Mouse (Mus musculus): ENCODE results near the gene Pisd. TPM values are rescaled to one million over a fixed set of nuclear protein-coding genes. Genes with fewer than 3 reads are reported as not detected.
A peak's percentile ranks its signal among the peaks of the same experiment; 100 is the strongest.
"Not testable (repeated sequence)": the region's sequence is repeated elsewhere in the genome, so short reads cannot be mapped to it uniquely, and the experiment has no call there.

Gene Pisd
- polyA plus RNA-seq, 1 experiment from 2014 or later: 57.2 TPM

DNA sequence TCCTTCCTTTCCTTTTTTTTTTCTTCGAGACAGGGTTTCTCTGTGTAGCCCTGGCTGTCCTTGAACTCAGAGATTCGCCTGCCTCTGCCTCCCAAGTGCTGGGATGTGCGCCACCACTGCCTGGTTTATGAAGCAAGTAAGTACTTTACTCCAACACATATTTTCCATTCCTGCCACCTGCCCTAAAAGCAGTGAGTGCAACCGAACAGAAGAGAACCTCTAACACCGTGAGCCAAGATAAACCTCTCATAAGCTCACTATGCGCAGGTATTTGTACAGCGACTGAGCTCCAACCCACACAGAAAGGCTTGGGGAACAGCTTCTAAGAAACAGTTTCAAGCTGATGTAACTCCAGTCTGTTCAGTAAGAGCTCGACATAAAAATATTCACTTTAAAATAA lies 29.3 kb downstream of the Pisd start:
- no peaks in the 10 kb centered on the region for H3K9me3 ChIP-seq (ENCODE audit: control insufficient read depth, low read length)
- H3K27ac ChIP-seq (replicated peaks; ENCODE audit: low read depth, low read length): no peak overlapping the region
- no peak overlapping the region for H3K4me2 ChIP-seq (ENCODE audit: low read depth, severe bottlenecking)
- no peak overlapping the region for H3K9ac ChIP-seq (ENCODE audit: low read length)
- no peaks in the 10 kb centered on the region for H3K4me1 ChIP-seq (ENCODE audit: control insufficient read depth, insufficient read depth, low read length)
- H3K4me3 ChIP-seq (ENCODE audit: low read depth, low read length): no peak overlapping the region
- no peak for ATAC-seq (ENCODE audit: insufficient number of reproducible peaks, low FRiP score, low TSS enrichment, low read depth)
- H3K27me3 ChIP-seq (ENCODE audit: control insufficient read depth, insufficient read depth, low read length): no peaks in the 10 kb centered on the region
- DNase-seq (ENCODE audit: low spot score): no peak
- WGBS: 93% methylated on average over 8 of the region's 8 CpGs
- H3K36me3 ChIP-seq (ENCODE audit: control insufficient read depth, insufficient read depth, low read length): no peaks in the 10 kb centered on the region

DNA sequence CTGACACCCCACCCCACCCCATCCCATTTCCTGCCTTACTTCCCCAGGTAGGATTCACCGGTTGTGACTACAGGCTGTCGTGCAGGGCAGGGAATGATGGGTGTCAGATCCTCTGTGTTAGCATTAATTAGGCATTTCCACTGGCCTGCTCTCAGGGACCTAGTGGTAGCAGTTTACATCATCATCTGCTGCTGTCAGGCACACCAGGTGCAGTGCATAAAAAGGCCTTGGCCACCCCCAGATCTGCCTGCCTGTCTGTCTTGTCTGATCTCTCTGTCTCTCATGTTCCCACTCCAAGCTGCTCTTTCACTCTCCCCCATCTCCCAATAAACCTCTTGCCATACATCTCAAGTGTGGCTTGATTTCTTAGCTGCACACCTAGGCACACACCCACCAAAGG lies 33.7 kb downstream of the Pisd start:
- H3K9me3 ChIP-seq (ENCODE audit: control insufficient read depth, low read length): no peaks in the 10 kb centered on the region
- no peak for DNase-seq (ENCODE audit: low spot score)
- H3K9ac ChIP-seq (ENCODE audit: low read length): no peak overlapping the region
- H3K4me3 ChIP-seq (ENCODE audit: low read depth, low read length): no peak overlapping the region
- H3K36me3 ChIP-seq (ENCODE audit: control insufficient read depth, insufficient read depth, low read length): no peaks in the 10 kb centered on the region
- H3K27ac ChIP-seq (replicated peaks; ENCODE audit: low read depth, low read length): no peak overlapping the region
- no peak overlapping the region for H3K4me2 ChIP-seq (ENCODE audit: low read depth, severe bottlenecking)
- no peaks in the 10 kb centered on the region for H3K27me3 ChIP-seq (ENCODE audit: control insufficient read depth, insufficient read depth, low read length)
- no peaks in the 10 kb centered on the region for H3K4me1 ChIP-seq (ENCODE audit: control insufficient read depth, insufficient read depth, low read length)
- no peak for ATAC-seq (ENCODE audit: insufficient number of reproducible peaks, low FRiP score, low TSS enrichment, low read depth)
- WGBS: 55% methylated on average over 2 of the region's 2 CpGs

DNA sequence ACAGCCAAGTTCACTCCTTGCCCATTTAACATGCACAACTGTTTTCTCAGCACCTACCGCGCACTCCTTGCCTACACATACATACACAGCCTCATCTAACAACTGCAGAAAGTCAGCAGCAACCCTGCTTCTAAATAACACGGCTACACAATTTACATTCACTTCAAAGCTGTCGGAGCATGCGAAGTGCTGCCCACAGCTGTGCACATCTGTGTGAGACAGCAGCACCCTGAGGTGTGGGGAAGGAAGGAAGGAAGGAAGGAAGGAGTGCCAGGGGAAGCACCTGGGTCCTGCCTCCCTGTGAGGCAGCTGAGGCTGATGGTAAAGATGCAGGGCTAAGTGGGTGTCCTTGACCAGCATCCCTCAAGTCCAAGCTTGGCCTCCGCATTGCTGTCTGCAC lies 36.5 kb downstream of the Pisd start:
- Histone ChIP-seq H3K4me1 (ENCODE audit: control insufficient read depth, insufficient read depth, low read length) (peaks cover 8% of the 10 kb centered on the region; the same call in 1 of the 2 replicates), H3K9me3 (ENCODE audit: control insufficient read depth, low read length) (no peaks in the 10 kb centered on the region), H3K4me2 (ENCODE audit: low read depth, severe bottlenecking) (no peak overlapping the region), H3K27me3 (ENCODE audit: control insufficient read depth, insufficient read depth, low read length) (no peaks in the 10 kb centered on the region), H3K9ac (ENCODE audit: low read length) (no peak overlapping the region), H3K27ac (replicated peaks; ENCODE audit: low read depth, low read length) (no peak overlapping the region), H3K4me3 (ENCODE audit: low read depth, low read length) (no peak overlapping the region), H3K36me3 (ENCODE audit: control insufficient read depth, insufficient read depth, low read length) (no peaks in the 10 kb centered on the region)
- no peak for DNase-seq (ENCODE audit: low spot score)
- WGBS: 92% methylated on average over 6 of the region's 6 CpGs
- ATAC-seq (ENCODE audit: insufficient number of reproducible peaks, low FRiP score, low TSS enrichment, low read depth): no peak

DNA sequence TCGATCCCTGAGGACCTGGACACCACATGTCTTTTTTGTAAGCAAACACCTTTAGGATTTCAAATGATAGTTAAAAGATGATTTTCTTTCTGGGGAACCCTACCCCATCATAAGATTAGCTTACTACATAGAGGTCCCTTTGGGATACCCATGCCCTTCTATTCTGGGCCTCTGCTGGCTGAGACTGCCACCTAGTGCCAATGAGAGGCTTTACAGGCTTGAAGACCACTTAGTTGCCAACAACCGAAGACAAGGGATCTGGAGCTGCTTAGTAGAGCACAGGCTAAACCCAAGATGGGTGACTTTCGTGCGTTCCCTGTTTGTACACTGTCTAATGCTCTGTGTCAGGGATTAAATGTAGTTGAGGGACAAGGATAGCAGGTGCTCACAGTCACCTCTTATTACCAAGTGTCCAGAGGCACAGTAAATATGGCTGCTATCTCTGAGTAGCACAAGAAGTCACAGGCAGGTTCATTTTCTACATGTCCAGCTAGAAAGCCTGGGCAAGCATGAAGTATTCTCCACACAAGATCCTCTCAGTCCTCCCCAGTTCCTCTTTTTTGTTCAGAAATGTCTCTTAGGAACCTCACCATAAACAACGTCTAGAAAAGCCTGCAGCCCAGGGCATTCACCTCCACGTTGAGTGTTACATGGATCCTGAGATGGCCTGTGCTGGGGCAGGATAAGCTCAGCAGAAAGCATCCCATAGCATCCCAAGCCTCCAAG lies 37.6 kb downstream of the Pisd start:
- Histone ChIP-seq H3K9me3 (ENCODE audit: control insufficient read depth, low read length) (no peaks in the 10 kb centered on the region), H3K9ac (ENCODE audit: low read length) (no peak overlapping the region), H3K27me3 (ENCODE audit: control insufficient read depth, insufficient read depth, low read length) (no peaks in the 10 kb centered on the region), H3K4me1 (ENCODE audit: control insufficient read depth, insufficient read depth, low read length) (peaks cover 8% of the 10 kb centered on the region; the same call in 1 of the 2 replicates), H3K36me3 (ENCODE audit: control insufficient read depth, insufficient read depth, low read length) (no peaks in the 10 kb centered on the region), H3K4me3 (ENCODE audit: low read depth, low read length) (no peak overlapping the region), H3K4me2 (ENCODE audit: low read depth, severe bottlenecking) (no peak overlapping the region), H3K27ac (replicated peaks; ENCODE audit: low read depth, low read length) (no peak overlapping the region)
- WGBS: 61% methylated on average over 6 of the region's 6 CpGs
- ATAC-seq (ENCODE audit: insufficient number of reproducible peaks, low FRiP score, low TSS enrichment, low read depth): no peak
- DNase-seq (ENCODE audit: low spot score): peak; percentile 53

DNA sequence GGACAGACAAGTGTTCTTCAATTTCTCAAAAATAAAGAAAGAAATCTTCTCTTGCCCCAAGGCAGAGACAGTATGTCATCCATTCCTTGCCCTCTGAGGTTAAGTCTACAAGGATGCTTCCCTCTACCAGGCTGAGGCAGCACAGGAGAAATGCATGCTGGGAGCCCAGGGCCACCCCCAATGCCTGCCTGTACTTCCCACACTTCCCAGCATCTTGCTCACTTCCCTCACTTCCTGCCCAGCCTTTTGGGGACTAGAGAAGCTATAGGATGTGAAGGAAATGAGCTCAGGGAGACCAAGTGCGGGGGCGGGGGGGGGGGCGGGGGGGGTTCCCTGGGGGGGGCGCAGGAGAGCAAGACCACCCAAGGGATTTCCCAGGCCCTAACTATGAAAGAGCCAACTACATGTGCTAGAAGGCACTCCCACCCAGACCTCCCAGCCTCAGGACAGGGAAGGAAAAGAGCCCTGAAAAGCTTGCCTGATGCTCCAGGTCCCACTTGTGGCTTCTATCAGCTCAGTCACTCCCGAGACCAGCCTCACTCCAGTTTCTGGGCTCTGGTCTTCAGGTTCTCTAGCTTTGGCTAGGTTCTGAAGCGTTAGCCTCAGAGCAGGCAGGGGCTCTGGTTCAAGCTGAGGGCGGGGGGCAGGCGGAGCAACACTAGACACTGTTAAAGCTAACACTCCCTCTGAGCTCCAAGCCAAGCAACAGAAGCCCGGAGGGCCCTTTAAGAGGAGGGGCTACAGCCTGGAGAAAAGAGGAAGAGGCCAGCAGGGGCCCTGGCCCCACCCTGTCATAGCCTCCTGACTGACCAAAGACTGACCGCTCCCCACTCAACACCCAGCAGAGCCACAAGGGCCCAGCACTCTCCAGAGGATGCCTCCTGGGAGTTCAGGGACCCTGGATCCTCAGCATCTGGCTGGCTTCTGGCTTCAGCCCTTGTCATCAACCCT lies 39.5 kb downstream of the Pisd start:
- ATAC-seq (ENCODE audit: insufficient number of reproducible peaks, low FRiP score, low TSS enrichment, low read depth): peak; percentile 70
- Histone ChIP-seq H3K27me3 (ENCODE audit: control insufficient read depth, insufficient read depth, low read length) (no peaks in the 10 kb centered on the region), H3K9ac (ENCODE audit: low read length) (no peak overlapping the region)

DNA sequence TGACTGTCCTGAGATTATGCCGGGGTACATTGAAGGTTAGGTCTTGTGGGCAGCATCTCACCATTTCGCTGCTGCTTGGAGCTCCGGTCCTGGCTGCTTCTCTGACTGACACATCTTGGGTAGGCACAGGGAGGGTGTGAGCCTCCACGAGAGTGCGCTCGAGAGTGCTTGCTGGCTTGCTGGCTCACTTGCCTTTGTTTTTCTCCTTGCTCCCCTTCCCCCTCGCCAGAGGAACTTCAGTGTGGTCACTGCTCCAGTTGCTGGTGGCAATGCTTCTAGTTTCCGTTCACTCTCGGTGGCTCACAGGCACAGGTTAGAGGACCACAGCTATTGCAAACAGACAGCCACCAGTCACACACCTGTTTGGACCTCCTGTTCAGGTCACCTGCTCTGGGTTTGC lies 43.3 kb downstream of the Pisd start:
- WGBS: 73% methylated on average over 9 of the region's 9 CpGs
- no peak overlapping the region for H3K4me3 ChIP-seq (ENCODE audit: low read depth, low read length)
- H3K4me1 ChIP-seq (ENCODE audit: control insufficient read depth, insufficient read depth, low read length): peaks cover 8% of the 10 kb centered on the region; the same call in 1 of the 2 replicates
- no peak overlapping the region for H3K27ac ChIP-seq (replicated peaks; ENCODE audit: low read depth, low read length)
- no peak for ATAC-seq (ENCODE audit: insufficient number of reproducible peaks, low FRiP score, low TSS enrichment, low read depth)
- DNase-seq (ENCODE audit: low spot score): no peak
- no peak overlapping the region for H3K9ac ChIP-seq (ENCODE audit: low read length)
- no peaks in the 10 kb centered on the region for H3K9me3 ChIP-seq (ENCODE audit: control insufficient read depth, low read length)
- no peaks in the 10 kb centered on the region for H3K36me3 ChIP-seq (ENCODE audit: control insufficient read depth, insufficient read depth, low read length)
- no peaks in the 10 kb centered on the region for H3K27me3 ChIP-seq (ENCODE audit: control insufficient read depth, insufficient read depth, low read length)
- no peak overlapping the region for H3K4me2 ChIP-seq (ENCODE audit: low read depth, severe bottlenecking)

More for the DNA sequence above, 39.5 kb downstream of the Pisd start:
- peak; percentile 57 for DNase-seq (ENCODE audit: low spot score)
- Histone ChIP-seq H3K9me3 (ENCODE audit: control insufficient read depth, low read length) (no peaks in the 10 kb centered on the region), H3K36me3 (ENCODE audit: control insufficient read depth, insufficient read depth, low read length) (no peaks in the 10 kb centered on the region), H3K4me3 (ENCODE audit: low read depth, low read length) (peak overlapping the region; percentile 21), H3K27ac (replicated peaks; ENCODE audit: low read depth, low read length) (peak overlapping the region; percentile 45; the same call in 1 of the 2 replicates), H3K4me1 (ENCODE audit: control insufficient read depth, insufficient read depth, low read length) (peaks cover 8% of the 10 kb centered on the region; the same call in 1 of the 2 replicates), H3K4me2 (ENCODE audit: low read depth, severe bottlenecking) (peak overlapping the region; percentile 36; the same call in 1 of the 2 replicates)
- WGBS: 3% methylated on average over 8 of the region's 10 CpGs

DNA sequence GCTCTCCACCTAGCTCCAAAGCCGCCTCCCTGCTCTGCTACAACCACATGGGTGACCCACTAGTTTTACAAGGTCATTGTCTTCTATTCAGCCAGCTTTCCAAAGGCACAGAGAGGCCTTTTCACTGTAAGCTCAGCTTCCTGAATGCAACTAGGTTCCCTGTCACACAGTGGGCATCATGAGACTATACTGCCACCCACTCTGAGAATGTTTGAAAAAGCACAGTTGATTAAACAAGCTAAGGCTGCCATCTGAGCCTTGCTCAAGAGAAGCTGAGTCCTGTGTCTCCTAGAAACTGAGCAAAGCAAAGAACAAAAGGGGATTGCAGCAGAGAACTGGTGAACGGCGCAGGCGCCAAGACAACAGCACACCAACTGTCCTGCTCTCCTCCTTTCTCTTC lies 44.1 kb downstream of the Pisd start:
- not testable (repeated sequence) for H3K27ac ChIP-seq (replicated peaks; ENCODE audit: low read depth, low read length)

DNA sequence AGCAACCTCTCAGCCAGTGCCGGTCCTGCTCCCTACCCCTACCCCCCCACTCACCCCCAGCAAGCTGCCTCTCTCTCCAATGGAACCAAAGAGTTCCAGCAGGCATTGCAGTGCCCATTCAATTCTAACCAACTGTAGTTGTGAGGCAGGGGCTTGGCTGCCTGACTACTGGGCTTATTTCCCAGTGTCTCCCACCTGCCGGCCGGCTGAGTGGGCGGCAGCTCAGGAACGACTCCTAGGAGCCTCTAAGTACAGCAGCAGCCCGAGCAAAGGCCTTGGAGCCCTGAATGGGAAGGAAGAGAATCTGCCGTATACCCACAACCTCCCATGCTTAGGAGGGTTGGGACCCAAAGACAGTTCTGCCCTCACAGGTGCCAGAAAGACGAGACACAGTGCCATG lies 44.6 kb downstream of the Pisd start:
- not testable (repeated sequence) for ATAC-seq (ENCODE audit: insufficient number of reproducible peaks, low FRiP score, low TSS enrichment, low read depth); H3K4me1 ChIP-seq (ENCODE audit: control insufficient read depth, insufficient read depth, low read length); DNase-seq (ENCODE audit: low spot score); H3K4me2 ChIP-seq (ENCODE audit: low read depth, severe bottlenecking); H3K9ac ChIP-seq (ENCODE audit: low read length); H3K9me3 ChIP-seq (ENCODE audit: control insufficient read depth, low read length); H3K27ac ChIP-seq (replicated peaks; ENCODE audit: low read depth, low read length); H3K4me3 ChIP-seq (ENCODE audit: low read depth, low read length); H3K27me3 ChIP-seq (ENCODE audit: control insufficient read depth, insufficient read depth, low read length); H3K36me3 ChIP-seq (ENCODE audit: control insufficient read depth, insufficient read depth, low read length)
- 90% methylated on average over 8 of the region's 8 CpGs for WGBS

More for the DNA sequence above, 44.1 kb downstream of the Pisd start:
- ATAC-seq (ENCODE audit: insufficient number of reproducible peaks, low FRiP score, low TSS enrichment, low read depth); H3K9ac ChIP-seq (ENCODE audit: low read length); H3K4me3 ChIP-seq (ENCODE audit: low read depth, low read length); H3K36me3 ChIP-seq (ENCODE audit: control insufficient read depth, insufficient read depth, low read length); H3K4me2 ChIP-seq (ENCODE audit: low read depth, severe bottlenecking); DNase-seq (ENCODE audit: low spot score); H3K27me3 ChIP-seq (ENCODE audit: control insufficient read depth, insufficient read depth, low read length); H3K4me1 ChIP-seq (ENCODE audit: control insufficient read depth, insufficient read depth, low read length); H3K9me3 ChIP-seq (ENCODE audit: control insufficient read depth, low read length): not testable (repeated sequence)
- WGBS: 90% methylated on average over 4 of the region's 4 CpGs
